Mouse (Mus musculus) intestine, embryonic 14.5 days (tissue): Measurements from ENCODE around the gene Lhpp. TPM values are rescaled to one million over a fixed set of nuclear protein-coding genes. Genes with fewer than 3 reads are reported as not detected.

Experiments used
- ATAC-seq: fragments of 200-750 bp; cut with Nextera tagmentation; replicated peaks from 2 replicates; pipeline ENCODE4 v1.8.0; 2017; ENCODE audit warnings: low read depth, moderate number of reproducible peaks, moderate TSS enrichment, moderate library complexity; ENCODE audit not compliant: low FRiP score, low TSS enrichment
- DNase-seq: peaks from one replicate; pipeline ENCODE4 v3.0.0-alpha.2; 2018; ENCODE audit warnings: low spot score
- H3K27ac ChIP-seq: fragments of 300-500 bp; sonication (generic); 2 replicates; pipeline ENCODE4 v1.5.1; 2014; ENCODE audit warnings: low read depth, mild to moderate bottlenecking, control low read depth
- H3K27me3 ChIP-seq: fragments of 300-500 bp; sonication (generic); replicated peaks from 2 replicates; pipeline ENCODE4 v1.6.1; 2014; ENCODE audit warnings: low read length, control low read depth; ENCODE audit not compliant: control insufficient read depth, insufficient read depth
- H3K36me3 ChIP-seq: fragments of 300-500 bp; sonication (generic); 2 replicates; pipeline ENCODE4 v1.6.1; 2014; ENCODE audit warnings: low read length, control low read depth; ENCODE audit not compliant: control insufficient read depth, insufficient read depth
- H3K4me1 ChIP-seq: fragments of 300-500 bp; sonication (generic); replicated peaks from 2 replicates; pipeline ENCODE4 v1.6.1; 2014; ENCODE audit warnings: low read length, control low read depth, mixed read lengths; ENCODE audit not compliant: control insufficient read depth, insufficient read depth
- H3K4me2 ChIP-seq: fragments of 300-500 bp; sonication (generic); 2 replicates; pipeline ENCODE4 v1.6.1; 2014; ENCODE audit warnings: low read length
- H3K4me3 ChIP-seq: fragments of 300-500 bp; sonication (generic); 2 replicates; pipeline ENCODE4 v1.5.1; 2014; ENCODE audit warnings: low read depth, low read length, control low read depth, mixed read lengths
- H3K9ac ChIP-seq: fragments of 300-500 bp; sonication (generic); 2 replicates; pipeline ENCODE4 v1.6.1; 2014; ENCODE audit warnings: mild to moderate bottlenecking, low read length
- H3K9me3 ChIP-seq: fragments of 300-500 bp; sonication (generic); 2 replicates; pipeline ENCODE4 v1.6.1; 2016; ENCODE audit warnings: low read length, control low read depth; ENCODE audit not compliant: control insufficient read depth
- WGBS: fragments of 180-500 bp; shearing (Covaris S2); extraction: QIAGEN DNeasy Blood & Tissue Kit; methylation state at CpG from one replicate; pipeline ENCODE4 v1.1.7; 2014; 5-methylcytosine and 5-hydroxymethylcytosine counted together
- polyA plus RNA-seq: library from polyadenylated mRNA; unstranded; fragments of >200 nt; fragmentation: Nextera tagmentation; extraction: Ambion mirVana; gene quantifications from 2 replicates; pipeline ENCODE4 v1.2.1, GENCODE M21; 2014

Lhpp gene
- polyA plus RNA-seq: 39.8 and 42.3 TPM in 2 replicates

GRCm38 (mm10) chr7:132610468-132611318 is at the start of gene Lhpp:
Gene Lhpp, plus strand, starts transcription at chr7:132610638.
- 7% methylated on average over 44 of the region's 44 CpGs for WGBS
- H3K4me3 ChIP-seq: peak within 1 kb of the TSS; percentile 46
- no peaks in the 10 kb centered on the region for H3K9me3 ChIP-seq
- H3K36me3 ChIP-seq: no peaks in the 10 kb centered on the region
- no peaks in the 10 kb centered on the region for H3K4me1 ChIP-seq
- H3K4me2 ChIP-seq: peak within 1 kb of the TSS; percentile 49
- no peak within 1 kb of the TSS for H3K27ac ChIP-seq
- ATAC-seq (peak; percentile 92), DNase-seq (peak; percentile 94)
- peak within 1 kb of the TSS; percentile 17; the same call in 1 of the 2 replicates for H3K9ac ChIP-seq
- H3K27me3 ChIP-seq: 0 out of 2 replicates have a peak, but pooled peaks cover 4% of the 10 kb centered on the region

GRCm38 (mm10) chr7:132565831-132566230 is 44.6 kb upstream of the Lhpp start:
- ATAC-seq: no peak
- no peaks in the 10 kb centered on the region for H3K9me3 ChIP-seq
- no peaks in the 10 kb centered on the region for H3K27me3 ChIP-seq
- H3K27ac ChIP-seq: no peak overlapping the region
- H3K36me3 ChIP-seq: peaks cover 88% of the 10 kb centered on the region
- H3K4me3 ChIP-seq: no peak overlapping the region
- DNase-seq: no peak
- no peaks in the 10 kb centered on the region for H3K4me1 ChIP-seq
- WGBS: 56% methylated on average over 1 of the region's 1 CpGs
- H3K9ac ChIP-seq: no peak overlapping the region
- H3K4me2 ChIP-seq: no peak overlapping the region

GRCm38 (mm10) chr7:132568817-132569216 is 41.6 kb upstream of the Lhpp start:
- 88% methylated on average over 6 of the region's 6 CpGs for WGBS
- H3K27ac ChIP-seq: no peak overlapping the region
- no peak overlapping the region for H3K4me2 ChIP-seq
- peaks cover 58% of the 10 kb centered on the region for H3K36me3 ChIP-seq
- no peak for ATAC-seq
- H3K9me3 ChIP-seq: no peaks in the 10 kb centered on the region
- H3K27me3 ChIP-seq: no peaks in the 10 kb centered on the region
- 0 out of 2 replicates have a peak, but pooled peaks cover 3% of the 10 kb centered on the region for H3K4me1 ChIP-seq
- no peak for DNase-seq
- no peak overlapping the region for H3K9ac ChIP-seq
- no peak overlapping the region for H3K4me3 ChIP-seq

GRCm38 (mm10) chr7:132570071-132570470 is 40.4 kb upstream of the Lhpp start:
- H3K9me3 ChIP-seq: no peaks in the 10 kb centered on the region
- no peak overlapping the region for H3K4me3 ChIP-seq
- H3K27ac ChIP-seq: no peak overlapping the region
- H3K9ac ChIP-seq: no peak overlapping the region
- no peaks in the 10 kb centered on the region for H3K27me3 ChIP-seq
- peaks cover 45% of the 10 kb centered on the region for H3K36me3 ChIP-seq
- 0 out of 2 replicates have a peak, but pooled peaks cover 3% of the 10 kb centered on the region for H3K4me1 ChIP-seq
- H3K4me2 ChIP-seq: no peak overlapping the region
- 63% methylated on average over 5 of the region's 5 CpGs for WGBS
- ATAC-seq (no peak), DNase-seq (no peak)

GRCm38 (mm10) chr7:132571481-132571880 is 39.0 kb upstream of the Lhpp start:
- Histone ChIP-seq H3K9ac (no peak overlapping the region), H3K4me2 (peak overlapping the region; percentile 56), H3K9me3 (no peaks in the 10 kb centered on the region), H3K36me3 (peaks cover 33% of the 10 kb centered on the region), H3K4me1 (0 out of 2 replicates have a peak, but pooled peaks cover 3% of the 10 kb centered on the region), H3K4me3 (no peak overlapping the region), H3K27ac (no peak overlapping the region), H3K27me3 (no peaks in the 10 kb centered on the region)
- DNase-seq: no peak
- 75% methylated on average over 8 of the region's 8 CpGs for WGBS
- ATAC-seq: no peak

GRCm38 (mm10) chr7:132572738-132573137 is 37.7 kb upstream of the Lhpp start:
- Histone ChIP-seq H3K4me1 (0 out of 2 replicates have a peak, but pooled peaks cover 7% of the 10 kb centered on the region), H3K4me2 (peak overlapping the region; percentile 56), H3K36me3 (peaks cover 21% of the 10 kb centered on the region), H3K4me3 (peak overlapping the region; percentile 62; the same call in 1 of the 2 replicates), H3K9me3 (no peaks in the 10 kb centered on the region), H3K27ac (no peak overlapping the region), H3K9ac (no peak overlapping the region), H3K27me3 (no peaks in the 10 kb centered on the region)
- DNase-seq: no peak
- ATAC-seq: no peak
- 66% methylated on average over 3 of the region's 3 CpGs for WGBS

GRCm38 (mm10) chr7:132573205-132573604 is 37.2 kb upstream of the Lhpp start:
- Histone ChIP-seq H3K4me2 (peak overlapping the region; percentile 56), H3K9me3 (no peaks in the 10 kb centered on the region), H3K27ac (no peak overlapping the region), H3K4me1 (0 out of 2 replicates have a peak, but pooled peaks cover 7% of the 10 kb centered on the region), H3K9ac (no peak overlapping the region), H3K36me3 (peaks cover 17% of the 10 kb centered on the region), H3K27me3 (no peaks in the 10 kb centered on the region), H3K4me3 (peak overlapping the region; percentile 62)
- DNase-seq (no peak), ATAC-seq (no peak)
- WGBS: 68% methylated on average over 6 of the region's 6 CpGs

GRCm38 (mm10) chr7:132574646-132575045 is 35.8 kb upstream of the Lhpp start:
- no peaks in the 10 kb centered on the region for H3K9me3 ChIP-seq
- H3K36me3 ChIP-seq: peaks cover 2% of the 10 kb centered on the region; the same call in 1 of the 2 replicates
- DNase-seq: no peak
- H3K4me1 ChIP-seq: 0 out of 2 replicates have a peak, but pooled peaks cover 7% of the 10 kb centered on the region
- no peak overlapping the region for H3K27ac ChIP-seq
- H3K9ac ChIP-seq: no peak overlapping the region; the same call in 1 of the 2 replicates
- whole genome bisulfite sequencing: 52% methylated on average over 5 of the region's 5 CpGs
- H3K4me2 ChIP-seq: peak overlapping the region; percentile 56
- no peaks in the 10 kb centered on the region for H3K27me3 ChIP-seq
- ATAC-seq: no peak
- H3K4me3 ChIP-seq: peak overlapping the region; percentile 62
